Mouse (Mus musculus) forebrain, embryonic 10.5 days (tissue): ENCODE measurements around the gene Creb5. TPM values are rescaled to one million over a fixed set of nuclear protein-coding genes. Genes with fewer than 3 reads are reported as not detected.

Experiments
- DNase-seq: peaks from one replicate; pipeline ENCODE4 v3.0.0-alpha.2; 2017; ENCODE audit warnings: low spot score; ENCODE audit errors: extremely low spot score
- H3K27ac ChIP-seq: fragments of 300-500 bp; sonication (generic); 2 replicates; pipeline ENCODE4 v1.5.1; 2016; ENCODE audit warnings: mild to moderate bottlenecking
- H3K27me3 ChIP-seq: fragments of 300-500 bp; sonication (generic); 2 replicates; pipeline ENCODE4 v1.6.1; 2016; ENCODE audit warnings: mild to moderate bottlenecking; ENCODE audit not compliant: poor library complexity, severe bottlenecking
- H3K36me3 ChIP-seq: fragments of 300-500 bp; sonication (generic); replicated peaks from 2 replicates; pipeline ENCODE4 v1.6.1; 2016; ENCODE audit warnings: mild to moderate bottlenecking, moderate library complexity
- H3K4me1 ChIP-seq: fragments of 300-500 bp; sonication (generic); 2 replicates; pipeline ENCODE4 v1.6.1; 2016
- H3K4me3 ChIP-seq: fragments of 300-500 bp; sonication (generic); 2 replicates; pipeline ENCODE4 v1.5.1; 2016; ENCODE audit warnings: mild to moderate bottlenecking, moderate library complexity
- H3K9me3 ChIP-seq: fragments of 300-500 bp; sonication (generic); 2 replicates; pipeline ENCODE4 v1.6.1; 2016; ENCODE audit warnings: mild to moderate bottlenecking, moderate library complexity
- WGBS: fragments of 180-500 bp; shearing (Covaris S2); methylation state at CpG from one replicate; pipeline ENCODE4 v1.1.7; 2016; 5-methylcytosine and 5-hydroxymethylcytosine counted together
- polyA plus RNA-seq: library from polyadenylated mRNA; unstranded; fragments of >200 nt; fragmentation: Nextera tagmentation; extraction: Ambion mirVana; gene quantifications from 2 replicates; pipeline ENCODE4 v1.2.1, GENCODE M21; 2016

The Creb5 gene
- polyA plus RNA-seq, 1 experiment from 2014 or later: 22.9 TPM

GRCm38 (mm10) chr6:53512226-53512625 is 225.2 kb downstream of the Creb5 start:
- Histone ChIP-seq H3K4me3 (no peak overlapping the region), H3K27me3 (peaks cover 8% of the 10 kb centered on the region), H3K4me1 (peaks cover 10% of the 10 kb centered on the region), H3K36me3 (no peaks in the 10 kb centered on the region), H3K9me3 (no peaks in the 10 kb centered on the region), H3K27ac (no peak overlapping the region)
- no peak for DNase-seq
- WGBS: 91% methylated on average over 8 of the region's 8 CpGs

DNA sequence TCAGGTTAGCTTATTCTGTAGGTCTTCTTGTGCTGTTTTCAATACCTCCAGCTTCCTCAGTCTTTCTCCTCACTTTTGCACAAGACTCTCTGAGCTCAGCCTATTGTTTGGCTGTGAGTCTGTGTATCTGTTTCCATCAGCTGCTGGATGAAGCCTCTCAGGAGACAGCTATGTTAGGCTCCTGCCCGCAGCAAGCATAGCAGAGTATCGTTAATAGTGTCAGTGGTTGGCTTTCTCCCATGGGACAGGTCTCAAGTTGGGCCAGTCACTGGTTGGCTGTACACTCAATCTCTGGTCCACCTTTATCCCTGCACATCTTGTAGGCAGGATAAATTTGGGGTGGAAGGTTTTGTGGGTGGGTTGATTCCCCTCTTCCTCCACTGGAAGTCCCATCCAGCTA is 226.3 kb downstream of the Creb5 start:
- Histone ChIP-seq H3K9me3 (no peaks in the 10 kb centered on the region), H3K4me1 (peaks cover 15% of the 10 kb centered on the region), H3K36me3 (no peaks in the 10 kb centered on the region), H3K27ac (no peak overlapping the region), H3K27me3 (peaks cover 8% of the 10 kb centered on the region), H3K4me3 (no peak overlapping the region)
- 88% methylated on average over 2 of the region's 2 CpGs for WGBS
- no peak for DNase-seq

DNA sequence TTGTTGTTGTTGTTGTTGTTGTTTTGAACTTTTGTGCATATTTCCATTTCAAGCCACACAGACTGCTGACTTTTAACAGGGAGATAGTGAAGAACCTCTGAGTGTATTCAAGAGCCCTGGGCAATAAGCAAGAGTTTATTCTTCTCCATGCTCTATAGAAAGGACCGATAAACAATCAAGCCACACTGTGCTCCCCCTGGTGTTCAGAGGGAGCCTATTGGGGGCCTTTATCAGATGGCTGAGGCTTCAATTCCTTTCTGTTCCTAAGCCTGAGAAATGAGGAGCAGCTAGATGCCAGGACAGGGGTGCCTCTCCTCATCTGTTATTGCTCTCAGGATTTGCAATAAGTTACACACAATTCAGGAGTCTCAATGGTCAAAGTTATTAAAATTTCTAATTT is 227.8 kb downstream of the Creb5 start:
- Histone ChIP-seq H3K4me3 (no peak overlapping the region), H3K4me1 (peaks cover 15% of the 10 kb centered on the region), H3K36me3 (no peaks in the 10 kb centered on the region), H3K27me3 (peaks cover 8% of the 10 kb centered on the region), H3K27ac (no peak overlapping the region), H3K9me3 (no peaks in the 10 kb centered on the region)
- no peak for DNase-seq
- WGBS: 58% methylated on average over 1 of the region's 1 CpGs

GRCm38 (mm10) chr6:53515611-53516010 is 228.5 kb downstream of the Creb5 start:
- no peaks in the 10 kb centered on the region for H3K36me3 ChIP-seq
- no peaks in the 10 kb centered on the region for H3K9me3 ChIP-seq
- H3K4me1 ChIP-seq: peaks cover 15% of the 10 kb centered on the region
- H3K4me3 ChIP-seq: no peak overlapping the region
- no peak for DNase-seq
- H3K27me3 ChIP-seq: peaks cover 8% of the 10 kb centered on the region
- 87% methylated on average over 4 of the region's 4 CpGs for WGBS
- no peak overlapping the region for H3K27ac ChIP-seq

GRCm38 (mm10) chr6:53517371-53517945 is 230.4 kb downstream of the Creb5 start:
- peaks cover 8% of the 10 kb centered on the region for H3K27me3 ChIP-seq
- H3K36me3 ChIP-seq: no peaks in the 10 kb centered on the region
- DNase-seq: no peak
- H3K9me3 ChIP-seq: no peaks in the 10 kb centered on the region
- 49% methylated on average over 5 of the region's 5 CpGs for WGBS
- H3K27ac ChIP-seq: no peak overlapping the region
- peaks cover 15% of the 10 kb centered on the region for H3K4me1 ChIP-seq
- H3K4me3 ChIP-seq: no peak overlapping the region

DNA sequence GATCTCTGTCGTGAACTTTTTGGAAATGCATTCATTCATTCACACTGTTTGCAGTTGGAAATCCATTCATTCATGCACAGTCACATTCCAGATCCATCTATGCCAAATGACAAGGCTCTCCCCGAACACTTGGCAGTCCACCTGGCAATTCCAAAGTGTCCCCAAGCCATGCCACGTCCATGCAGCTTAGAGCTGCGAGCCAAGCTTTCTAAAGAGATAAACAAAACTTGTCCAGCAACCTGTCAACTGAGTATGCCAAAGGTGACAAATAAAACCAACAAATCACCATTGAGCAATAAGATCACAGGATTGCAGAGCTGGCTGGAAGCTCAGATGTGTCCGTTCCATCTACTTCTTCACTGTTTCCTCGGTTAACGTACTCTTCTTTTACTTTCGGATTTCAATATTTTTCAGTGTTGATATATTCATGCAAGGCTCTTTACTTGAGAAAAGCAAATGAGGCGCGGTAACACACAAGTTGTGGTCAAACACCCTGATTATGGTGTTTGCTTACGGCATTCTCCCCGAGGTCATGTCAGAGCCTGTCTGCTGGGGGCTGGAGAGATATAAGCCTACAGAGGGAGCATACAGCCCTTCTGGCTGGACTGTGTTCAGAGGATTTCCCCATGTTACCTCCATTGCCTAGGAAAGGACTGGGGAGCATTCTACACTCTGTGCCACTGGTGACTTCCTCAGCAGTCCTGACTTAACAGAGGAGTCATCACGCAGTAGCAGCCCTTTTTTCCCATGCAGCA is 236.8 kb downstream of the Creb5 start:
- no peaks in the 10 kb centered on the region for H3K27me3 ChIP-seq
- H3K27ac ChIP-seq: no peak overlapping the region
- no peaks in the 10 kb centered on the region for H3K9me3 ChIP-seq
- no peak for DNase-seq
- H3K36me3 ChIP-seq: no peaks in the 10 kb centered on the region
- WGBS: 95% methylated on average over 13 of the region's 13 CpGs
- no peak overlapping the region for H3K4me3 ChIP-seq
- no peaks in the 10 kb centered on the region for H3K4me1 ChIP-seq

- Histone ChIP-seq H3K27ac (no peak overlapping the region), H3K4me3 (no peak overlapping the region), H3K36me3 (no peaks in the 10 kb centered on the region), H3K9me3 (no peaks in the 10 kb centered on the region), H3K4me1 (no peaks in the 10 kb centered on the region), H3K27me3 (no peaks in the 10 kb centered on the region)
- DNase-seq: no peak
- 86% methylated on average over 1 of the region's 1 CpGs for WGBS
Observed at GRCm38 (mm10) chr6:53526460-53526859, 239.4 kb downstream of the Creb5 start.

DNA sequence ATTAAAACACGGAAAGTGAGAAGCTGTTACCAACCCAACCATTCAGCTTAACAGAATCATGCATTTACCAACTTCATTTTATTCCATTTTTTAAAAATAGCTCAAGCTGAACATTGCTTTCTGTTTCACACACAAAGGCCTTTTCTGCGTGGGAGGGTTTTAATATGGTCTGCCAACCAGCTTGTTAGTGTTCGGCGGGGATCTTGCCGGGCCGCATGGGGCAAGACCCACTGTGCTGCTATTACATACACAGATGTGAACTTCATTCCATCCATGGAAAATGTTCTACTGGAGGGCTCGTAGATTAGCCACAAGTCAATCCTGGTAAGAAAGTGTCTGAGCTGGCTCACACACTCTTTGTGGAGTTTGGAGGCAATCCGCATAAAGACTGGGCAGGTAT is 243.7 kb downstream of the Creb5 start:
- Histone ChIP-seq H3K36me3 (no peaks in the 10 kb centered on the region), H3K4me3 (no peak overlapping the region), H3K9me3 (no peaks in the 10 kb centered on the region), H3K27me3 (no peaks in the 10 kb centered on the region), H3K27ac (no peak overlapping the region), H3K4me1 (no peaks in the 10 kb centered on the region)
- DNase-seq: no peak
- WGBS: 95% methylated on average over 8 of the region's 8 CpGs

- H3K9me3 ChIP-seq: no peaks in the 10 kb centered on the region
- no peaks in the 10 kb centered on the region for H3K27me3 ChIP-seq
- no peaks in the 10 kb centered on the region for H3K36me3 ChIP-seq
- no peaks in the 10 kb centered on the region for H3K4me1 ChIP-seq
- no peak overlapping the region for H3K4me3 ChIP-seq
- no peak overlapping the region for H3K27ac ChIP-seq
- no peak for DNase-seq
- 90% methylated on average over 4 of the region's 4 CpGs for WGBS
Observed at GRCm38 (mm10) chr6:53531461-53531860, 244.4 kb downstream of the Creb5 start.

DNA sequence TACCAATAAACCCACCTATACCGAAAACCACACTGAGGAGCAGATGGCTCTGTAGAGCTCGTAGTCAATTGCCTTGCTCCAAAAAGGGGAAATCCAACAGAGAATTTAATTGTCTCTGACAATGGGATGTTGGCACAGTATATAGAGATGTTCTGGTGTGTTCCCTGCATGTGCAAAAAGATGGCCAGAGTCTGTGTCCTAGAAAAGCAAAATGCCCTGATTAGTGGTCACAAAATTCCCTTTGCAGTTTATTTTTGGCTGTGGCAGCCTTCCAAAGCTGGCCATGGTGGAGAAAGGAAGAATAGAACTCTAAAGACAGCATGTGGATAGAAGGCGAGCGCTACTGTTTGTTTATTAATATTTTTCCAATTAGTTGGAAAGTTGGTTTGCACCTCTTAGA is 250.5 kb downstream of the Creb5 start:
- 94% methylated on average over 4 of the region's 4 CpGs for WGBS
- H3K36me3 ChIP-seq: no peaks in the 10 kb centered on the region
- no peaks in the 10 kb centered on the region for H3K4me1 ChIP-seq
- H3K27ac ChIP-seq: no peak overlapping the region
- DNase-seq: no peak
- no peaks in the 10 kb centered on the region for H3K27me3 ChIP-seq
- no peak overlapping the region for H3K4me3 ChIP-seq
- H3K9me3 ChIP-seq: no peaks in the 10 kb centered on the region

DNA sequence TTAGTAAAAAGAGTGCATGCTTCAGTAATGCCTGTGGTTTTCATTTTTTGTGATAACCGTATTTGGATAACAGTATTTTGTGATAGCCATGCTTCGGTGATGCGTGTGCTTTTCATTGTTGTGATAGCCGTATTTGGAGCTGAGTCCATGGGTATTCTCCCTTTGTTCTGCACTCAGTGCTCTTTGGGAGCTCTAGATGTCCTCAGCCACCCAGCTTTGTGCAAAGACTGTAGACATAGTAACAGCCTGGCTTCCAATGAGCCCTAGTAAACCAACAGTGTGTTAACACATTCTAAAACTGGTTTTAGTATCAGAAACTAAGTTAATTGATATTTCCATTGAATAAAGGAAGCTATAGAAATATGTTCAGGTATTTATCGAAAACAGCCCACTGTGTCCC is 254.7 kb downstream of the Creb5 start:
- Histone ChIP-seq H3K4me1 (peaks cover 25% of the 10 kb centered on the region), H3K27me3 (peaks cover 3% of the 10 kb centered on the region; the same call in 1 of the 2 replicates), H3K36me3 (no peaks in the 10 kb centered on the region), H3K9me3 (no peaks in the 10 kb centered on the region), H3K4me3 (no peak overlapping the region), H3K27ac (no peak overlapping the region)
- WGBS: 88% methylated on average over 5 of the region's 5 CpGs
- DNase-seq: no peak

GRCm38 (mm10) chr6:53545483-53545900 is 258.4 kb downstream of the Creb5 start:
- Histone ChIP-seq H3K27ac (peak overlapping the region; percentile 77), H3K4me1 (peaks cover 53% of the 10 kb centered on the region), H3K9me3 (no peaks in the 10 kb centered on the region), H3K4me3 (peak overlapping the region; percentile 1; the same call in 1 of the 2 replicates), H3K36me3 (no peaks in the 10 kb centered on the region), H3K27me3 (peaks cover 38% of the 10 kb centered on the region)
- 17% methylated on average over 2 of the region's 2 CpGs for WGBS
- no peak for DNase-seq

GRCm38 (mm10) chr6:53545989-53546388 is 258.9 kb downstream of the Creb5 start:
- H3K9me3 ChIP-seq: no peaks in the 10 kb centered on the region
- peaks cover 55% of the 10 kb centered on the region for H3K4me1 ChIP-seq
- peaks cover 39% of the 10 kb centered on the region for H3K27me3 ChIP-seq
- WGBS: 26% methylated on average over 5 of the region's 5 CpGs
- H3K36me3 ChIP-seq: no peaks in the 10 kb centered on the region
- H3K27ac ChIP-seq: peak overlapping the region; percentile 77
- peak overlapping the region; percentile 1; the same call in 1 of the 2 replicates for H3K4me3 ChIP-seq
- peak; percentile 41 for DNase-seq
